Mouse (Mus musculus) bone marrow macrophage, adult 2 months (primary cell): ENCODE results near the gene Dyrk4.

Source experiments
- CTCF ChIP-seq: IDR thresholded peaks from 2 replicates; pipeline ENCODE4 v1.5.1; 2012; ENCODE audit warnings: low read depth, mild to moderate bottlenecking, low read length, moderate library complexity
- POLR2A ChIP-seq: IDR thresholded peaks from 2 replicates; pipeline ENCODE4 v1.6.1; 2012; ENCODE audit warnings: mild to moderate bottlenecking, low read depth, low read length, borderline replicate concordance

DNA sequence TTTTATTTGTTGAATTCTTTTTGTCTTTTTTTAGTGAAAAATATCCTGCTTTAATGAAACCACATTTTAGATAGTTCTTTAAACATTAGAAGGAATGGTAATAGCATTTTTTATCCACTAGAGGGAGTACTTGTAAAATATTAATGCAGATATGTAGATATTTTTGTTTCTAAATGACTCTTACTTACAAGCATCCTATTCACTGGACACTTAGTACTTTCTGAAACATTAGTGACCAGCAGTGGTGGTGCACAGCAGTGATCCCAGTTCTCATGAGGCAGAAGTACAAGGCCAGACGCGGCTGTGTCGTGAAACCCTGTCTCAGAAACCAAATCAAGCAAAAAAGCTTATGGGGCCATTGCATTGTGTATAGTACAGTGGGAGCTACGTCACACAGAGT lies 26.7 kb upstream of the Dyrk4 start:
- TF ChIP-seq POLR2A (no peak), CTCF (peak; percentile 57)
